Mouse (Mus musculus) CH12.LX (cell line): ENCODE data around the gene Gm5565. TPM values are rescaled to one million over a fixed set of nuclear protein-coding genes. Genes with fewer than 3 reads are reported as not detected.
"Not testable (repeated sequence)": the region's sequence is repeated elsewhere in the genome, so short reads cannot be mapped to it uniquely, and the experiment has no call there.

Experiments used
- DNase-seq: peaks from one replicate; pipeline ENCODE4 v3.0.0-alpha.2; 2013; ENCODE audit errors: extremely low read depth
- H3K27ac ChIP-seq: 2 replicates; pipeline ENCODE4 v1.5.1; 2012; ENCODE audit warnings: low read depth, mild to moderate bottlenecking, control low read depth, moderate library complexity; ENCODE audit not compliant: insufficient read depth
- H3K27me3 ChIP-seq: replicated peaks from 2 replicates; pipeline ENCODE3; 2012; ENCODE audit warnings: inconsistent platforms
- H3K36me3 ChIP-seq, 2 experiments: replicated peaks in 1 of 2; 2 replicates each; pipeline versions ENCODE3 to v1.6.1; 2012; ENCODE audit warnings: inconsistent platforms in 1 of 2, low read length in 1 of 2, mild to moderate bottlenecking in 1 of 2, mixed read lengths in 1 of 2, moderate library complexity in 1 of 2; ENCODE audit not compliant: control insufficient read depth in 1 of 2, insufficient read depth in 1 of 2
- H3K4me1 ChIP-seq, 2 experiments: 2 replicates each; pipeline ENCODE4 v1.6.1; 2012; ENCODE audit warnings: inconsistent platforms in 1 of 2, moderate library complexity in 1 of 2; ENCODE audit not compliant: insufficient read depth in 2 of 2, control insufficient read depth in 1 of 2
- H3K4me2 ChIP-seq: 2 replicates; pipeline ENCODE4 v1.6.1; 2012; ENCODE audit warnings: low read depth, mild to moderate bottlenecking, control low read depth; ENCODE audit not compliant: poor library complexity, insufficient read depth, severe bottlenecking
- H3K4me3 ChIP-seq, 3 experiments: fragments of 150-350 bp in 1 of 3; sonication (generic) in 1 of 3; replicated peaks in 1 of 3; 2 replicates each; pipeline versions ENCODE3 to v1.5.1; 2011 to 2012; ENCODE audit warnings: low read depth in 2 of 3, low read length in 2 of 3, mild to moderate bottlenecking in 2 of 3, moderate library complexity in 2 of 3, control low read depth in 1 of 3, improper control_type of control experiment in 1 of 3, inconsistent platforms in 1 of 3, mixed read lengths in 1 of 3; ENCODE audit not compliant: poor library complexity in 1 of 3
- H3K79me2 ChIP-seq: replicated peaks from 2 replicates; pipeline ENCODE4 v1.6.1; 2012; ENCODE audit warnings: mild to moderate bottlenecking, moderate library complexity; ENCODE audit not compliant: control insufficient read depth, poor library complexity, insufficient read depth, severe bottlenecking; ENCODE audit errors: extremely low read depth
- H3K9ac ChIP-seq: 2 replicates; pipeline ENCODE4 v1.6.1; 2012; ENCODE audit warnings: low read depth, mild to moderate bottlenecking, control low read depth, moderate library complexity; ENCODE audit not compliant: insufficient read depth
- H3K9me3 ChIP-seq: replicated peaks from 2 replicates; pipeline ENCODE3; 2012; ENCODE audit warnings: low read length, inconsistent platforms, mixed read lengths
- CHD1 ChIP-seq: IDR thresholded peaks from 2 replicates; pipeline ENCODE4 v1.6.1; 2012; ENCODE audit warnings: low read depth, low read length, improper control_type of control experiment, inconsistent platforms
- CTCF ChIP-seq, 2 experiments: IDR thresholded peaks in 1 of 2; conservative IDR thresholded peaks in 1 of 2; 2 replicates each; pipeline ENCODE4 v1.5.1; 2011 to 2012; ENCODE audit warnings: low read depth in 2 of 2, low read length in 2 of 2, improper control_type of control experiment in 1 of 2, inconsistent platforms in 1 of 2, mild to moderate bottlenecking in 1 of 2, moderate library complexity in 1 of 2
- E2F4 ChIP-seq: IDR thresholded peaks from 2 replicates; pipeline ENCODE4 v1.6.1; 2011; ENCODE audit warnings: low read depth, low read length, improper control_type of control experiment; ENCODE audit not compliant: insufficient replicate concordance
- EP300 ChIP-seq: IDR thresholded peaks from 2 replicates; pipeline ENCODE4 v1.6.1; 2011; ENCODE audit warnings: low read length, improper control_type of control experiment
- ETS1 ChIP-seq: conservative IDR thresholded peaks from 2 replicates; pipeline ENCODE4 v1.6.1; 2012; ENCODE audit warnings: low read depth, mild to moderate bottlenecking, inconsistent platforms, low read length, improper control_type of control experiment, moderate library complexity
- HCFC1 ChIP-seq: IDR thresholded peaks from 2 replicates; pipeline ENCODE4 v1.6.1; 2012; ENCODE audit warnings: low read depth, mild to moderate bottlenecking, inconsistent platforms, low read length, improper control_type of control experiment
- IRF4 ChIP-seq: IDR thresholded peaks from 2 replicates; pipeline ENCODE4 v1.6.1; 2014; ENCODE audit warnings: low read depth, mild to moderate bottlenecking, inconsistent platforms, low read length, improper control_type of control experiment
- MAX ChIP-seq: IDR thresholded peaks from 2 replicates; pipeline ENCODE4 v1.6.1; 2011; ENCODE audit warnings: low read length, improper control_type of control experiment
- MEF2A ChIP-seq: IDR thresholded peaks from 2 replicates; pipeline ENCODE4 v1.6.1; 2014; ENCODE audit warnings: low read depth, mild to moderate bottlenecking, inconsistent platforms, low read length, improper control_type of control experiment, borderline replicate concordance
- NELFE ChIP-seq: IDR thresholded peaks from 2 replicates; pipeline ENCODE4 v1.6.1; 2011; ENCODE audit warnings: low read depth, low read length, improper control_type of control experiment
- PAX5 ChIP-seq: IDR thresholded peaks from 2 replicates; pipeline ENCODE4 v1.6.1; 2012; ENCODE audit warnings: low read length, inconsistent platforms, mixed read lengths
- RAD21 ChIP-seq: IDR thresholded peaks from 2 replicates; pipeline ENCODE4 v1.6.1; 2011; ENCODE audit warnings: low read depth, mild to moderate bottlenecking, low read length, improper control_type of control experiment, moderate library complexity
- SMC3 ChIP-seq: IDR thresholded peaks from 2 replicates; pipeline ENCODE4 v1.6.1; 2011; ENCODE audit warnings: low read depth, low read length, improper control_type of control experiment
- TBP ChIP-seq: conservative IDR thresholded peaks from 2 replicates; pipeline ENCODE4 v1.6.1; 2011; ENCODE audit warnings: low read depth, low read length, improper control_type of control experiment
- UBTF ChIP-seq: IDR thresholded peaks from 2 replicates; pipeline ENCODE4 v1.6.1; 2012; ENCODE audit warnings: low read depth, mild to moderate bottlenecking, inconsistent platforms, low read length, improper control_type of control experiment, moderate library complexity
- ZKSCAN1 ChIP-seq: IDR thresholded peaks from 2 replicates; pipeline ENCODE4 v1.6.1; 2012; ENCODE audit warnings: low read depth, inconsistent platforms, low read length, improper control_type of control experiment, borderline replicate concordance
- ZNF384 ChIP-seq: IDR thresholded peaks from 2 replicates; pipeline ENCODE4 v1.6.1; 2012; ENCODE audit warnings: low read depth, low read length, improper control_type of control experiment, inconsistent platforms
- dilution Hi-C: fragments of 300-500 bp; cut with MboI; formaldehyde crosslinking; loops from 2 replicates; pipeline ENCODE4 v1.14.3; 2020; ENCODE audit warnings: low sequenced_read_pairs; ENCODE audit not compliant: extremely low pct_unique_long_range_greater_than_20kb, extremely low pct_ligation_motif_present
- in situ Hi-C: fragments of 300-500 bp; cut with MboI; formaldehyde crosslinking; loops from 3 replicates; pipeline ENCODE4 v1.14.3; 2019; ENCODE audit warnings: low sequenced_read_pairs, low pct_ligation_motif_present, low pct_unique_long_range_greater_than_20kb, mixed read lengths
- polyA plus RNA-seq: library from polyadenylated mRNA; unstranded; fragments of >175 nt; gene quantifications from 2 replicates; pipeline ENCODE4 v1.2.1, GENCODE M21; 2012; ENCODE audit warnings: low read depth; ENCODE audit not compliant: insufficient read length
- total RNA-seq, 2 experiments: library from RNA; depleted of rRNA; stranded (reverse); fragments of 300-350 nt in 1 of 2; fragments of >200 nt in 1 of 2; gene quantifications; 2 replicates each; pipeline ENCODE4 v1.2.3; 2012 to 2014

Gene Gm5565
- total and polyA plus RNA-seq, 3 experiments: not detected

DNA sequence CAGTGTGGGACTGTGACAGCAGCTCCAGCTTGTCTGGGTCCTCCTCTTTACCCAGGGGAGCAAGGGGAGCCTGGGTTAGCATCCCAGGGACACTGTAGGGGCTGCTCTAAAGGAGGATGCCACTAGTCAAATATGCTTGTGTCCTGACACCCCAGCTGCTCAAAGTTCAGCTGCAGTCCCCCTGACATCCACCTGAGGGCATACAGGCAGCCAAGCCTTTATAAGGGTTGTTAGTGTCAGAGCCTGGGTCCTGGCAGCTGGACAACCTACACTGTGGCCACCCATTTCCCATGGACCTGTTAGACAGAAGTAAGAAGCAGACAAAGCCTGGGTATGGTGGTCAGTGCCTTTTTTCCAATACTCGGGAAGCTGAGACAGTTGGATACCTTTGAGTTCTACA lies 27.8 kb upstream of the Gm5565 start:
- no peak overlapping the region for H3K9ac ChIP-seq
- dilution Hi-C loops (no loop called here), in situ Hi-C loops (loop anchor here (25.0 kb wide), 1 partner anchor 274 kb away; no protein-coding TSS in a partner anchor)
- H3K79me2 ChIP-seq: no peaks in the 10 kb centered on the region
- peaks cover 2 to 11% of the 10 kb centered on the region in 2 experiments for H3K4me1 ChIP-seq
- DNase-seq: no peak
- H3K27ac ChIP-seq: no peak overlapping the region
- no peak overlapping the region for H3K4me2 ChIP-seq
- no peaks in the 10 kb centered on the region for H3K9me3 ChIP-seq
- no peak overlapping the region for H3K4me3 ChIP-seq
- H3K36me3 ChIP-seq: no peaks in the 10 kb centered on the region
- no peak for TF ChIP-seq ZKSCAN1
- TF ChIP-seq MEF2A: no peak
- TF ChIP-seq EP300: no peak
- TF ChIP-seq HCFC1: no peak
- no peak for TF ChIP-seq ZNF384
- no peak for TF ChIP-seq E2F4
- no peak for TF ChIP-seq UBTF
- no peak for TF ChIP-seq TBP
- no peak for TF ChIP-seq MAX
- no peak for TF ChIP-seq ETS1
- no peak for TF ChIP-seq NELFE
- no peak for TF ChIP-seq CHD1
- peak; percentile 42; the same call in 1 of the 2 replicates for TF ChIP-seq SMC3
- TF ChIP-seq RAD21: peak; percentile 7; the same call in 1 of the 2 replicates
- TF ChIP-seq PAX5: no peak
- no peak for TF ChIP-seq IRF4
- TF ChIP-seq CTCF (conservative IDR thresholded peaks at IDR 0.05 in 1 of 2, IDR thresholded peaks at IDR 0.05 in 1 of 2; ENCODE audit: low read depth in 2 of 2, low read length in 2 of 2): peak in 1 of 2 experiments; percentile 38; a peak in 2 of 4 replicates
- H3K27me3 ChIP-seq: no peaks in the 10 kb centered on the region

DNA sequence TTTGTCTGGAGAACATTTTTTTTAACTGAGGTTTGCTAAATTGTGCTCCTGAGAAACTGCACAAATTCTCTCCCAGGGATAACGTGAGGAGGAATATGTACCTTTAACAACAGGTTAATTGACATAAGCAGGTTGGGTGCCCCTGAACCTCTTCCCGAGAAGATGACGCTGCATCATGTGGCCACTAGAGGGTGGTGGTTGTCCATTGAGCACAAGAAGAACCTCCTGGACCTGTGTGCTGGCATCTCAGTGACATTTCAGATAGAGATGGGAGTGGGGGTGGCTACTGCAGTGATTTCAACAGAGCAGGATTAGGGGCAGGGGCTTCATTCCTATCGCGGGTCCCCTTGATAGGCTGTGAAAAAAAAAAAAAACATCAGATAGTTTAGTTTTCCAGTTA lies 27.1 kb upstream of the Gm5565 start:
- H3K79me2 ChIP-seq, H3K36me3 ChIP-seq, H3K9me3 ChIP-seq, H3K27ac ChIP-seq, H3K9ac ChIP-seq, H3K4me3 ChIP-seq, dilution Hi-C loops, H3K4me2 ChIP-seq, H3K27me3 ChIP-seq: not testable (repeated sequence)
- peaks cover 2 to 12% of the 10 kb centered on the region in 2 experiments for H3K4me1 ChIP-seq
- in situ Hi-C loops: loop anchor here (25.0 kb wide), 1 partner anchor 275 kb away; no protein-coding TSS in a partner anchor
- peak; percentile 63 to 74 for TF ChIP-seq CTCF (conservative IDR thresholded peaks at IDR 0.05 in 1 of 2, IDR thresholded peaks at IDR 0.05 in 1 of 2; ENCODE audit: low read depth in 2 of 2, low read length in 2 of 2)
- TF ChIP-seq RAD21: peak; percentile 68
- TF ChIP-seq SMC3: peak; percentile 63
- peak; percentile 65 for DNase-seq

DNA sequence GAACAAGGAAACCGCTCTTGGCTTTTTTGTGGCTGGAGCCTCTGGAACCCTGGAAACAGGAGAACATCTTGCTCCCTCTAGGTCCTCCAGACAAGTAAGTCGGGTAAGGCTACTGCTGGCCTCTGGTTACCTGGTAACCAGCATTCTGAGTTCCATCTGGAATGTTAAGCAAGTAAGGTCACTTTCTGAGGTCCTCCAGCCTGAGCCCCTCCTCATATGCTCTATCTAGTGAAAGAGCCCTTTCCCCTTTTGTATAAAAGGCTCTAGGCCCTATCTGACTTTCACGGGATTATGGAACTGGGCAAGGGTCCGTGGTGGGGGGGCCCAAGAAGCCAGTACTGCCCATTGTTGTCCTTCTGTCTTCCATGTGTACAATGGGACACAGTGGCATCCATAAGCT lies 24.9 kb upstream of the Gm5565 start, which contains the start of gene 1700001J03Rik:
Gene 1700001J03Rik (minus strand): TSS at position 101 of the 400 bp plus-strand sequence.
- H3K9me3 ChIP-seq, H3K36me3 ChIP-seq, H3K4me3 ChIP-seq, dilution Hi-C loops, DNase-seq, H3K4me2 ChIP-seq, H3K27me3 ChIP-seq, H3K9ac ChIP-seq, H3K27ac ChIP-seq, H3K79me2 ChIP-seq: not testable (repeated sequence)
- in situ Hi-C loops: loop anchor here (25.0 kb wide), 1 partner anchor 277 kb away; no protein-coding TSS in a partner anchor
- H3K4me1 ChIP-seq: peaks cover 2 to 12% of the 10 kb centered on the region in 2 experiments
